Mouse (Mus musculus) megakaryocyte progenitor cell, adult 5-6 weeks (primary cell): ENCODE data around the gene Arih2. TPM values are rescaled to one million over a fixed set of nuclear protein-coding genes. Genes with fewer than 3 reads are reported as not detected.
A peak's percentile ranks its signal among the peaks of the same experiment; 100 is the strongest.

Experiments used
- ATAC-seq: replicated peaks from 2 replicates; pipeline ENCODE4 v1.8.0; 2016; ENCODE audit warnings: mild to moderate bottlenecking, moderate TSS enrichment, inconsistent platforms; ENCODE audit not compliant: poor library complexity
- total RNA-seq, 2 experiments: library from RNA; stranded (forward) in 1 of 2; stranded (reverse) in 1 of 2; fragments of 157-497, 149-512 nt in 1 of 2; fragments of 200-1000 nt in 1 of 2; gene quantifications; 2 replicates each; pipeline versions ENCODE4 v1.2.3 to v1.2.4; 2015 to 2017

Arih2 gene
- total RNA-seq, 2 experiments from 2014 or later = 20.0 to 42.5 TPM

GRCm38 (mm10) chr9:108566815-108567776 lies 82.1 kb downstream of the Arih2 start, which contains the start of gene Ndufaf3:
TSS of gene Ndufaf3 (minus strand) at chr9:108567434.
- ATAC-seq = peak; percentile 58

GRCm38 (mm10) chr9:108565881-108566814 lies 83.0 kb downstream of the Arih2 start:
- no peak for ATAC-seq

- ATAC-seq = no peak
These were observed 85.1 kb downstream of the Arih2 start for GRCm38 (mm10) chr9:108564131-108564530.

- ATAC-seq = no peak
These were observed 85.5 kb downstream of the Arih2 start for GRCm38 (mm10) chr9:108563671-108564070.

GRCm38 (mm10) chr9:108560227-108560841 lies 88.9 kb downstream of the Arih2 start, which contains the start of gene Impdh2:
TSS of gene Impdh2 (plus strand) at chr9:108560286.
- peak; percentile 94 for ATAC-seq

GRCm38 (mm10) chr9:108559169-108559568 lies 90.0 kb downstream of the Arih2 start:
- no peak for ATAC-seq

Other genes starting within 250 kb of the Arih2 start
- 0.20 and 0.49 TPM in 2 replicates for gene Ccdc36, start 220.9 kb downstream of the Arih2 start, total RNA-seq (2015)
- gene Ccdc36, start 220.9 kb downstream of the Arih2 start, total RNA-seq (2017) = 0.54 and 0.74 TPM in 2 replicates
- not detected in 2 replicates for gene BC048562, start 212.9 kb downstream of the Arih2 start, total RNA-seq (2015)
- not detected in 2 replicates for gene BC048562, start 212.9 kb downstream of the Arih2 start, total RNA-seq (2017)
- 14.6 and 17.9 TPM in 2 replicates for gene Ccdc71, start 188.9 kb downstream of the Arih2 start, total RNA-seq (2015)
- gene Ccdc71, start 188.9 kb downstream of the Arih2 start, total RNA-seq (2017) = 13.7 and 14.8 TPM in 2 replicates
- 0.46 and 1.1 TPM in 2 replicates for gene Klhdc8b, start 187.8 kb downstream of the Arih2 start, total RNA-seq (2015)
- gene Klhdc8b, start 187.8 kb downstream of the Arih2 start, total RNA-seq (2017) = 4.1 and 8.1 TPM in 2 replicates
- 0.05 and 0.32 TPM in 2 replicates for gene Lamb2, start 169.7 kb downstream of the Arih2 start, total RNA-seq (2015)
- gene Lamb2, start 169.7 kb downstream of the Arih2 start, total RNA-seq (2017) = 0.08 TPM in 1 of 2 replicates, not detected in the other
- gene Usp19, start 158.8 kb downstream of the Arih2 start, total RNA-seq (2015) = 33.4 and 36.1 TPM in 2 replicates
- 38.0 and 47.0 TPM in 2 replicates for gene Usp19, start 158.8 kb downstream of the Arih2 start, total RNA-seq (2017)
- gene Qars, start 141.7 kb downstream of the Arih2 start, total RNA-seq (2015) = 177 and 194 TPM in 2 replicates
- 184 and 188 TPM in 2 replicates for gene Qars, start 141.7 kb downstream of the Arih2 start, total RNA-seq (2017)
- 92.3 and 107 TPM in 2 replicates for gene Qrich1, start 132.6 kb downstream of the Arih2 start, total RNA-seq (2015)
- gene Qrich1, start 132.6 kb downstream of the Arih2 start, total RNA-seq (2017) = 133 and 134 TPM in 2 replicates
- 266 and 290 TPM in 2 replicates for gene Impdh2, start 89.1 kb downstream of the Arih2 start, total RNA-seq (2015)
- 342 and 372 TPM in 2 replicates for gene Impdh2, start 89.1 kb downstream of the Arih2 start, total RNA-seq (2017)
- 33.7 and 36.8 TPM in 2 replicates for gene Ndufaf3, start 82.0 kb downstream of the Arih2 start, total RNA-seq (2015)
- 7.3 and 22.1 TPM in 2 replicates for gene Ndufaf3, start 82.0 kb downstream of the Arih2 start, total RNA-seq (2017)
- 95.3 and 103 TPM in 2 replicates for gene Dalrd3, start 79.5 kb downstream of the Arih2 start, total RNA-seq (2015)
- 42.7 and 43.4 TPM in 2 replicates for gene Dalrd3, start 79.5 kb downstream of the Arih2 start, total RNA-seq (2017)
- 9.8 and 10.2 TPM in 2 replicates for gene Wdr6, start 70.6 kb downstream of the Arih2 start, total RNA-seq (2015)
- 15.5 and 17.4 TPM in 2 replicates for gene Wdr6, start 70.6 kb downstream of the Arih2 start, total RNA-seq (2017)
- 0.39 and 1.2 TPM in 2 replicates for gene P4htm, start 51.7 kb downstream of the Arih2 start, total RNA-seq (2015)
- 1.00 and 1.8 TPM in 2 replicates for gene P4htm, start 51.7 kb downstream of the Arih2 start, total RNA-seq (2017)
- gene Slc25a20, start 12.7 kb upstream of the Arih2 start, total RNA-seq (2015) = 18.5 and 21.5 TPM in 2 replicates
- gene Slc25a20, start 12.7 kb upstream of the Arih2 start, total RNA-seq (2017) = 26.0 and 28.3 TPM in 2 replicates
- 20.0 and 21.9 TPM in 2 replicates for gene Prkar2a, start 39.9 kb upstream of the Arih2 start, total RNA-seq (2015)
- 17.4 and 29.2 TPM in 2 replicates for gene Prkar2a, start 39.9 kb upstream of the Arih2 start, total RNA-seq (2017)
- 12.9 and 21.1 TPM in 2 replicates for gene Ip6k2, start 134.4 kb upstream of the Arih2 start, total RNA-seq (2015)
- 40.9 and 50.6 TPM in 2 replicates for gene Ip6k2, start 134.4 kb upstream of the Arih2 start, total RNA-seq (2017)
- 8.4 and 8.7 TPM in 2 replicates for gene Nckipsd, start 159.0 kb upstream of the Arih2 start, total RNA-seq (2015)
- 5.0 and 5.5 TPM in 2 replicates for gene Nckipsd, start 159.0 kb upstream of the Arih2 start, total RNA-seq (2017)
- gene Celsr3, start 176.9 kb upstream of the Arih2 start, total RNA-seq (2015) = 4.5 and 5.4 TPM in 2 replicates
- gene Celsr3, start 176.9 kb upstream of the Arih2 start, total RNA-seq (2017) = 1.5 and 2.5 TPM in 2 replicates
- 7.2 and 11.7 TPM in 2 replicates for gene Slc26a6, start 203.9 kb upstream of the Arih2 start, total RNA-seq (2015)
- 3.0 and 4.7 TPM in 2 replicates for gene Slc26a6, start 203.9 kb upstream of the Arih2 start, total RNA-seq (2017)